Mouse (Mus musculus) monocyte, adult 2 months (primary cell): ENCODE results near the gene Atp11a.

ENCODE experiments used
- DNase-seq, 2 experiments: peaks; one replicate each; pipeline ENCODE4 v3.0.0; 2022; ENCODE audit warnings: low spot score in 2 of 2, low read depth in 1 of 2

Atp11a gene

GRCm38 (mm10) chr8:12870656-12871055 is 113.8 kb downstream of the Atp11a start:
- DNase-seq: no peak

GRCm38 (mm10) chr8:12871461-12871860 is 114.6 kb downstream of the Atp11a start:
- DNase-seq: no peak

- no peak for DNase-seq
Observed at GRCm38 (mm10) chr8:12872983-12873356, 116.2 kb downstream of the Atp11a start.

- no peak for DNase-seq
Observed at GRCm38 (mm10) chr8:12873357-12874046, 116.7 kb downstream of the Atp11a start, which contains the start of gene Mcf2l. Gene Mcf2l (plus strand): TSS chr8:12873806.

- no peak for DNase-seq
Observed at GRCm38 (mm10) chr8:12874194-12874791, 117.5 kb downstream of the Atp11a start.

- DNase-seq: no peak
Observed at GRCm38 (mm10) chr8:12874971-12875370, 118.2 kb downstream of the Atp11a start.

- no peak for DNase-seq
Observed at GRCm38 (mm10) chr8:12877126-12877525, 120.3 kb downstream of the Atp11a start.

GRCm38 (mm10) chr8:12880163-12880562 is 123.3 kb downstream of the Atp11a start:
- DNase-seq: no peak

GRCm38 (mm10) chr8:12883051-12884004 is 126.5 kb downstream of the Atp11a start:
- no peak for DNase-seq

GRCm38 (mm10) chr8:12887772-12888435 is 131.1 kb downstream of the Atp11a start:
- no peak for DNase-seq

GRCm38 (mm10) chr8:12889046-12889598 is 132.3 kb downstream of the Atp11a start:
- DNase-seq: no peak

GRCm38 (mm10) chr8:12892882-12893446 is 136.2 kb downstream of the Atp11a start:
- DNase-seq: no peak

- no peak for DNase-seq
Observed at GRCm38 (mm10) chr8:12893797-12894578, 137.2 kb downstream of the Atp11a start.

- no peak for DNase-seq
Observed at GRCm38 (mm10) chr8:12894783-12895534, 138.1 kb downstream of the Atp11a start.

- no peak for DNase-seq
Observed at GRCm38 (mm10) chr8:12895535-12896150, 138.8 kb downstream of the Atp11a start.

- DNase-seq: peak; percentile 8 to 14
Observed at GRCm38 (mm10) chr8:12896494-12897373, 139.9 kb downstream of the Atp11a start.

- DNase-seq: no peak
Observed at GRCm38 (mm10) chr8:12897815-12898214, 141.0 kb downstream of the Atp11a start.
